Mouse (Mus musculus) ES-E14 (cell line): ENCODE results near the gene Mast1.

Source experiments
- CHD2 ChIP-seq: IDR thresholded peaks from 2 replicates; pipeline ENCODE4 v1.6.1; 2014; ENCODE audit warnings: mild to moderate bottlenecking, low read depth, low read length, inconsistent platforms
- ZC3H11A ChIP-seq: IDR thresholded peaks from 2 replicates; pipeline ENCODE4 v1.6.1; 2012; ENCODE audit warnings: low read depth, mild to moderate bottlenecking, inconsistent platforms, low read length, borderline replicate concordance

DNA sequence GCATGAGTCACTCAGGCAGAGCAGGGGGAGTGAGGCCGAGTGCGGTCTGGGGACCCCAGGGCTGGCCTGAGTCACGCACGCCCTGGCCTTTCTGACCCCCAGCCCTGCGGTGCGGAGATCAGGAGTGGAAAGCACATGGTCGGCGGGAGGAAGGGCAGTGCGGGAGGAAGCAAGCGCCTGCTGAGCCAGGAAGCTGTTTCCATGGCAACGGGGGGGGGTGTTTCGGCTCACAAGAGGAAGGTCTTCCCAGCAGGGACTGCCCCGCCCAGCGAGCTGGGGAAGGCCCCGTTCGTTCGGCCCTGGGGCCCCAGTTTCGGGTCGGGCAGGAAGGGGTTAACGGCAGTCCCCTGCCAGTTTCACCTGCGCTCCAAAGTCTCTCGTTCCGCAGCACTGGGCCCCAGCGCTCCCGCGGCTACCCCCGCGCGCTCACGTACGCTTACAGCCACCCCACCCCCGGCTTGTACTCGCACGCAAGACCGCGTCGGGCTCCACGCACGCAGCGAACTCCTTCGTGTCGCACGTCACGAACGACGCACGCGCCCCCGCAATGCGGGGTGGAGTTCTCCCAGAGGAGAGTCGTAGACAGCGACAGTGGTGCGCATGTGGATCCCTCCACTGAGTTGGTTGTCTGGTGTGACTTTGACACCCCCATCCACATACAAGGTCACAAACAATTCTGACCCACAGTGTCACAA lies 48.7 kb upstream of the Mast1 start:
- TF ChIP-seq CHD2: no peak
- no peak for TF ChIP-seq ZC3H11A
